Mouse (Mus musculus) neural tube, embryonic 14.5 days (tissue): ENCODE results near the gene Lrrc26. TPM values are rescaled to one million over a fixed set of nuclear protein-coding genes. Genes with fewer than 3 reads are reported as not detected.

Source experiments
- ATAC-seq: fragments of 200-750 bp; cut with Nextera tagmentation; 2 replicates; pipeline ENCODE4 v1.8.0; 2017; ENCODE audit warnings: low read depth, mild to moderate bottlenecking, moderate TSS enrichment, moderate library complexity
- H3K27ac ChIP-seq: fragments of 300-500 bp; sonication (generic); 2 replicates; pipeline ENCODE4 v1.5.1; 2014; ENCODE audit warnings: low read depth, mild to moderate bottlenecking, control low read depth, low read length, moderate library complexity, mixed read lengths
- H3K27me3 ChIP-seq: fragments of 300-500 bp; sonication (generic); 2 replicates; pipeline ENCODE4 v1.6.1; 2014; ENCODE audit warnings: low read length; ENCODE audit not compliant: control insufficient read depth, insufficient read depth
- H3K36me3 ChIP-seq: fragments of 300-500 bp; sonication (generic); 2 replicates; pipeline ENCODE4 v1.6.1; 2014; ENCODE audit warnings: low read length, mixed read lengths; ENCODE audit not compliant: control insufficient read depth, insufficient read depth
- H3K4me1 ChIP-seq: fragments of 300-500 bp; sonication (generic); 2 replicates; pipeline ENCODE4 v1.6.1; 2014; ENCODE audit warnings: low read length; ENCODE audit not compliant: control insufficient read depth, insufficient read depth
- H3K4me2 ChIP-seq: fragments of 300-500 bp; sonication (generic); 2 replicates; pipeline ENCODE4 v1.6.1; 2014; ENCODE audit warnings: mild to moderate bottlenecking, low read depth, low read length, control low read depth
- H3K4me3 ChIP-seq: fragments of 300-500 bp; sonication (generic); 2 replicates; pipeline ENCODE4 v1.5.1; 2014; ENCODE audit warnings: low read depth, low read length, control low read depth, mixed read lengths
- H3K9ac ChIP-seq: fragments of 300-500 bp; sonication (generic); replicated peaks from 2 replicates; pipeline ENCODE4 v1.6.1; 2014; ENCODE audit warnings: low read depth, mild to moderate bottlenecking, control low read depth, low read length, mixed read lengths
- H3K9me3 ChIP-seq: fragments of 300-500 bp; sonication (generic); 2 replicates; pipeline ENCODE4 v1.6.1; 2016; ENCODE audit warnings: low read length; ENCODE audit not compliant: control insufficient read depth
- WGBS: fragments of 180-500 bp; shearing (Covaris S2); extraction: QIAGEN DNeasy Blood & Tissue Kit; methylation state at CpG from one replicate; pipeline ENCODE4 v1.1.7; 2014; 5-methylcytosine and 5-hydroxymethylcytosine counted together
- polyA plus RNA-seq: library from polyadenylated mRNA; unstranded; fragments of >200 nt; fragmentation: Nextera tagmentation; extraction: Ambion mirVana; gene quantifications from 2 replicates; pipeline ENCODE4 v1.2.1, GENCODE M21; 2014

Lrrc26 gene
- polyA plus RNA-seq, 1 experiment from 2014 or later = not detected

DNA sequence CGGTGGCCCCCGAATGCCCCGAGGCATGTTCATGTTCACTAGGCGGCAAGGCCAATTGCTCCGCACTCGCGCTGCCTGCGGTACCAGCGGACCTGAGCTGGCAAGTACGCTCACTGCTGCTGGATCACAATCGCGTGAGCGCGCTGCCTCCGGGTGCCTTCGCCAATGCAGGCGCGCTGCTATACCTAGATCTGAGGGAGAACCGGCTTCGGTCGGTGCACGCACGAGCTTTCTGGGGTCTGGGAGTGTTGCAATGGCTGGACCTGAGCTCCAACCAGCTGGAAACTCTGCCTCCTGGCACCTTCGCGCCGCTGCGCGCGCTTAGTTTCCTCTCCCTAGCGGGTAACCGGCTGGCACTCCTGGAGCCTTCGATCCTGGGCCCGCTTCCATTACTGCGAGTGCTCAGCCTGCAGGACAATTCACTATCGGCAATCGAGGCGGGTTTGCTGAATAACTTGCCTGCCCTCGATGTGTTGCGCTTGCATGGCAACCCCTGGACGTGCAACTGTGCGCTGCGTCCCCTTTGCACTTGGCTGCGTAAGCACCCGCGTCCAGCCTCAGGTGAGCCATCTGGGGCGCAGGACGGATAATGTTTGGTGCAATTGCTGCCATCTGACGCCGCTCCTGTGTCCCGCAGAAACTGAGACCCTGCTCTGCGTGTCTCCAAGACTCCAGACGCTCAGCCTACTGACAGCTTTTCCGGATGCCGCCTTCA is 543 bp downstream of the Lrrc26 start:
- Histone ChIP-seq H3K9ac (peak overlapping the region; percentile 21; the same call in 1 of the 2 replicates), H3K9me3 (no peaks in the 10 kb centered on the region), H3K36me3 (peaks cover 6% of the 10 kb centered on the region), H3K4me3 (peak overlapping the region; percentile 15), H3K4me2 (peak overlapping the region; percentile 41), H3K27ac (no peak overlapping the region), H3K27me3 (peaks cover 52% of the 10 kb centered on the region), H3K4me1 (peaks cover 18% of the 10 kb centered on the region)
- ATAC-seq = peak; percentile 38; the same call in 1 of the 2 replicates
- 2% methylated on average over 54 of the region's 54 CpGs for WGBS

GRCm38 (mm10) chr2:25290816-25291130 is 1.1 kb downstream of the Lrrc26 start:
- WGBS = 2% methylated on average over 18 of the region's 18 CpGs
- no peak overlapping the region for H3K27ac ChIP-seq
- H3K9ac ChIP-seq = no peak overlapping the region
- no peaks in the 10 kb centered on the region for H3K9me3 ChIP-seq
- peak overlapping the region; percentile 15; the same call in 1 of the 2 replicates for H3K4me3 ChIP-seq
- no peak for ATAC-seq
- H3K4me2 ChIP-seq = peak overlapping the region; percentile 41
- H3K36me3 ChIP-seq = peaks cover 4% of the 10 kb centered on the region
- H3K27me3 ChIP-seq = peaks cover 52% of the 10 kb centered on the region
- H3K4me1 ChIP-seq = peaks cover 18% of the 10 kb centered on the region

- H3K27ac ChIP-seq = no peak overlapping the region
- peaks cover 4% of the 10 kb centered on the region; the same call in 1 of the 2 replicates for H3K36me3 ChIP-seq
- no peak overlapping the region for H3K4me3 ChIP-seq
- peak overlapping the region; percentile 41; the same call in 1 of the 2 replicates for H3K4me2 ChIP-seq
- H3K4me1 ChIP-seq = peaks cover 18% of the 10 kb centered on the region
- H3K27me3 ChIP-seq = peaks cover 54% of the 10 kb centered on the region
- H3K9ac ChIP-seq = no peak overlapping the region
- 6% methylated on average over 30 of the region's 32 CpGs for WGBS
- 0 out of 2 replicates have a peak, but pooled peaks have one; percentile 9 for ATAC-seq
- H3K9me3 ChIP-seq = no peaks in the 10 kb centered on the region
Observed at GRCm38 (mm10) chr2:25291184-25292053, 1.7 kb downstream of the Lrrc26 start.

- WGBS = 6% methylated on average over 24 of the region's 43 CpGs
- 0 out of 2 replicates have a peak overlapping the region, but pooled peaks have one; percentile 32 for H3K9ac ChIP-seq
Observed at GRCm38 (mm10) chr2:25292054-25292544, 2.4 kb downstream of the Lrrc26 start.

GRCm38 (mm10) chr2:25292856-25293255 is 3.1 kb downstream of the Lrrc26 start:
- Histone ChIP-seq H3K27me3 (peaks cover 61% of the 10 kb centered on the region), H3K4me2 (no peak overlapping the region)
- WGBS = 0% methylated on average over 1 of the region's 1 CpGs

More at GRCm38 (mm10) chr2:25292054-25292544, 2.4 kb downstream of the Lrrc26 start:
- Histone ChIP-seq H3K4me1 (peaks cover 18% of the 10 kb centered on the region), H3K4me3 (peak overlapping the region; percentile 22), H3K27me3 (peaks cover 56% of the 10 kb centered on the region), H3K9me3 (no peaks in the 10 kb centered on the region), H3K4me2 (peak overlapping the region; percentile 35), H3K36me3 (peaks cover 8% of the 10 kb centered on the region), H3K27ac (no peak overlapping the region)
- ATAC-seq = peak; percentile 16; the same call in 1 of the 2 replicates

GRCm38 (mm10) chr2:25293706-25294105 is 4.0 kb downstream of the Lrrc26 start:
- H3K27ac ChIP-seq = no peak overlapping the region
- 79% methylated on average over 9 of the region's 9 CpGs for WGBS

More at GRCm38 (mm10) chr2:25292856-25293255, 3.1 kb downstream of the Lrrc26 start:
- Histone ChIP-seq H3K9ac (no peak overlapping the region), H3K4me3 (no peak overlapping the region), H3K27ac (no peak overlapping the region), H3K9me3 (no peaks in the 10 kb centered on the region), H3K36me3 (peaks cover 13% of the 10 kb centered on the region), H3K4me1 (peaks cover 18% of the 10 kb centered on the region)
- no peak for ATAC-seq

GRCm38 (mm10) chr2:25297093-25297492 is 7.4 kb downstream of the Lrrc26 start:
- 79% methylated on average over 6 of the region's 8 CpGs for WGBS
- Histone ChIP-seq H3K4me1 (peaks cover 4% of the 10 kb centered on the region), H3K4me3 (no peak overlapping the region), H3K36me3 (peaks cover 13% of the 10 kb centered on the region), H3K4me2 (no peak overlapping the region), H3K27me3 (peaks cover 24% of the 10 kb centered on the region), H3K9ac (no peak overlapping the region), H3K9me3 (no peaks in the 10 kb centered on the region), H3K27ac (no peak overlapping the region)
- no peak for ATAC-seq

More at GRCm38 (mm10) chr2:25293706-25294105, 4.0 kb downstream of the Lrrc26 start:
- H3K4me3 ChIP-seq = no peak overlapping the region
- no peak for ATAC-seq
- H3K9ac ChIP-seq = no peak overlapping the region
- H3K27me3 ChIP-seq = peaks cover 56% of the 10 kb centered on the region
- H3K9me3 ChIP-seq = no peaks in the 10 kb centered on the region
- no peak overlapping the region for H3K4me2 ChIP-seq
- peaks cover 13% of the 10 kb centered on the region for H3K36me3 ChIP-seq
- peaks cover 18% of the 10 kb centered on the region for H3K4me1 ChIP-seq

- ATAC-seq = no peak
- no peak overlapping the region for H3K9ac ChIP-seq
- no peak overlapping the region for H3K27ac ChIP-seq
- H3K4me2 ChIP-seq = no peak overlapping the region
- H3K4me3 ChIP-seq = no peak overlapping the region
- peaks cover 17% of the 10 kb centered on the region for H3K27me3 ChIP-seq
- no peaks in the 10 kb centered on the region for H3K4me1 ChIP-seq
- no peaks in the 10 kb centered on the region for H3K9me3 ChIP-seq
- 80% methylated on average over 10 of the region's 10 CpGs for WGBS
- H3K36me3 ChIP-seq = peaks cover 13% of the 10 kb centered on the region
Observed at GRCm38 (mm10) chr2:25298046-25298445, 8.3 kb downstream of the Lrrc26 start.
